Mouse (Mus musculus) c-Kit-positive CD71-positive TER-119-negative erythroid progenitor cells, embryonic 14.5 days (primary cell): ENCODE measurements around the gene Pdzd7.
A peak's percentile ranks its signal among the peaks of the same experiment; 100 is the strongest.
"Not testable (repeated sequence)": the region's sequence is repeated elsewhere in the genome, so short reads cannot be mapped to it uniquely, and the experiment has no call there.

Experiments
- DNase-seq: peaks from one replicate; pipeline ENCODE4 v3.0.0-alpha.2; 2013; ENCODE audit warnings: low read depth

The Pdzd7 gene

GRCm38 (mm10) chr19:45058113-45058839 lies 12.8 kb upstream of the Pdzd7 start:
- DNase-seq: peak; percentile 95

- no peak for DNase-seq
Observed at GRCm38 (mm10) chr19:45057724-45058112, 12.2 kb upstream of the Pdzd7 start.

GRCm38 (mm10) chr19:45056908-45057698 lies 11.6 kb upstream of the Pdzd7 start:
- DNase-seq: no peak

GRCm38 (mm10) chr19:45056364-45056763 lies 10.8 kb upstream of the Pdzd7 start:
- DNase-seq: no peak

- no peak for DNase-seq
Observed at GRCm38 (mm10) chr19:45054892-45055690, 9.6 kb upstream of the Pdzd7 start.

- DNase-seq: no peak
Observed at GRCm38 (mm10) chr19:45053451-45053850, 7.9 kb upstream of the Pdzd7 start.

- DNase-seq: no peak
Observed at GRCm38 (mm10) chr19:45049523-45049922, 4.0 kb upstream of the Pdzd7 start.

- DNase-seq: no peak
Observed at GRCm38 (mm10) chr19:45048644-45049365, 3.3 kb upstream of the Pdzd7 start.

- DNase-seq: no peak
Observed at GRCm38 (mm10) chr19:45047935-45048643, 2.6 kb upstream of the Pdzd7 start.

GRCm38 (mm10) chr19:45047417-45047934 lies 2.0 kb upstream of the Pdzd7 start, which contains the start of gene Sfxn3:
Gene Sfxn3, plus strand, starts transcription at chr19:45047503.
- peak; percentile 76 for DNase-seq

- DNase-seq: peak; percentile 66
Observed at GRCm38 (mm10) chr19:45046523-45047321, 1.2 kb upstream of the Pdzd7 start.

GRCm38 (mm10) chr19:45045236-45045635 lies 281 bp downstream of the Pdzd7 start:
- no peak for DNase-seq

- DNase-seq: no peak
Observed at GRCm38 (mm10) chr19:45044389-45044927, 1.1 kb downstream of the Pdzd7 start.

GRCm38 (mm10) chr19:45040214-45040613 lies 5.3 kb downstream of the Pdzd7 start:
- no peak for DNase-seq

- not testable (repeated sequence) for DNase-seq
Observed at GRCm38 (mm10) chr19:45038198-45038597, 7.3 kb downstream of the Pdzd7 start.

- DNase-seq: no peak
Observed at GRCm38 (mm10) chr19:45036867-45037266, 8.7 kb downstream of the Pdzd7 start.

GRCm38 (mm10) chr19:45032570-45033332 lies 12.8 kb downstream of the Pdzd7 start:
- DNase-seq: no peak

- DNase-seq: no peak
Observed at GRCm38 (mm10) chr19:45031780-45032179, 13.7 kb downstream of the Pdzd7 start.
